Mouse (Mus musculus) forebrain, embryonic 10.5 days (tissue): ENCODE results near the gene St3gal4. TPM values are rescaled to one million over a fixed set of nuclear protein-coding genes. Genes with fewer than 3 reads are reported as not detected.
"Not testable (repeated sequence)": the region's sequence is repeated elsewhere in the genome, so short reads cannot be mapped to it uniquely, and the experiment has no call there.

Experiments used
- DNase-seq: peaks from one replicate; pipeline ENCODE4 v3.0.0-alpha.2; 2017; ENCODE audit warnings: low spot score; ENCODE audit errors: extremely low spot score
- H3K27ac ChIP-seq: fragments of 300-500 bp; sonication (generic); 2 replicates; pipeline ENCODE4 v1.5.1; 2016; ENCODE audit warnings: mild to moderate bottlenecking
- H3K27me3 ChIP-seq: fragments of 300-500 bp; sonication (generic); 2 replicates; pipeline ENCODE4 v1.6.1; 2016; ENCODE audit warnings: mild to moderate bottlenecking; ENCODE audit not compliant: poor library complexity, severe bottlenecking
- H3K36me3 ChIP-seq: fragments of 300-500 bp; sonication (generic); replicated peaks from 2 replicates; pipeline ENCODE4 v1.6.1; 2016; ENCODE audit warnings: mild to moderate bottlenecking, moderate library complexity
- H3K4me1 ChIP-seq: fragments of 300-500 bp; sonication (generic); 2 replicates; pipeline ENCODE4 v1.6.1; 2016
- H3K4me3 ChIP-seq: fragments of 300-500 bp; sonication (generic); 2 replicates; pipeline ENCODE4 v1.5.1; 2016; ENCODE audit warnings: mild to moderate bottlenecking, moderate library complexity
- H3K9me3 ChIP-seq: fragments of 300-500 bp; sonication (generic); 2 replicates; pipeline ENCODE4 v1.6.1; 2016; ENCODE audit warnings: mild to moderate bottlenecking, moderate library complexity
- WGBS: fragments of 180-500 bp; shearing (Covaris S2); methylation state at CpG from one replicate; pipeline ENCODE4 v1.1.7; 2016; 5-methylcytosine and 5-hydroxymethylcytosine counted together
- polyA plus RNA-seq: library from polyadenylated mRNA; unstranded; fragments of >200 nt; fragmentation: Nextera tagmentation; extraction: Ambion mirVana; gene quantifications from 2 replicates; pipeline ENCODE4 v1.2.1, GENCODE M21; 2016

St3gal4 gene
- 14.5 and 15.0 TPM in 2 replicates for polyA plus RNA-seq

DNA sequence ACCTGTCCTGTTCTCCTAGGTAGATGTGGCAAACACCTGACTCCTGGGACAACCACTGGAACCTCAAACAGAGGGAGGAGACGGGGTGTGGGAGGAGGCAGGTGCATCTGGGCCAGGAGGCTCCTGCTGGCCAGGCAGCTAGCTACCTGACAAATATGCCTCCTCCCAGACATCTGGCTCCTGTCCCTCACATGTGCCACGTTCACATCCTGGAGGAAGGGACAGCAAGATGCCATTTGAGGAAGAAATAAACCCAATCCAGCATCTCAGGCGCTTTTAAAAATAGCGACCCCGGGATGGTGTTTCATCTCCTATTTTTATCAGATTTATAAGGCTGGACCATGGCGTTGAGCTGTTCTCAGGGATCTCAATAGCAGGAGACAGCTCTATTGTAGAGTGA is at the start of gene St3gal4:
St3gal4 (minus strand) TSS at position 101 of the 400 bp plus-strand sequence.
- H3K27me3 ChIP-seq, result no peaks in the 10 kb centered on the region
- WGBS, result 83% methylated on average over 6 of the region's 6 CpGs
- peaks cover 33% of the 10 kb centered on the region for H3K4me1 ChIP-seq
- no peak for DNase-seq
- H3K4me3 ChIP-seq, result no peak within 1 kb of the TSS
- H3K27ac ChIP-seq, result no peak within 1 kb of the TSS
- H3K9me3 ChIP-seq, result no peaks in the 10 kb centered on the region
- H3K36me3 ChIP-seq, result peaks cover 24% of the 10 kb centered on the region

DNA sequence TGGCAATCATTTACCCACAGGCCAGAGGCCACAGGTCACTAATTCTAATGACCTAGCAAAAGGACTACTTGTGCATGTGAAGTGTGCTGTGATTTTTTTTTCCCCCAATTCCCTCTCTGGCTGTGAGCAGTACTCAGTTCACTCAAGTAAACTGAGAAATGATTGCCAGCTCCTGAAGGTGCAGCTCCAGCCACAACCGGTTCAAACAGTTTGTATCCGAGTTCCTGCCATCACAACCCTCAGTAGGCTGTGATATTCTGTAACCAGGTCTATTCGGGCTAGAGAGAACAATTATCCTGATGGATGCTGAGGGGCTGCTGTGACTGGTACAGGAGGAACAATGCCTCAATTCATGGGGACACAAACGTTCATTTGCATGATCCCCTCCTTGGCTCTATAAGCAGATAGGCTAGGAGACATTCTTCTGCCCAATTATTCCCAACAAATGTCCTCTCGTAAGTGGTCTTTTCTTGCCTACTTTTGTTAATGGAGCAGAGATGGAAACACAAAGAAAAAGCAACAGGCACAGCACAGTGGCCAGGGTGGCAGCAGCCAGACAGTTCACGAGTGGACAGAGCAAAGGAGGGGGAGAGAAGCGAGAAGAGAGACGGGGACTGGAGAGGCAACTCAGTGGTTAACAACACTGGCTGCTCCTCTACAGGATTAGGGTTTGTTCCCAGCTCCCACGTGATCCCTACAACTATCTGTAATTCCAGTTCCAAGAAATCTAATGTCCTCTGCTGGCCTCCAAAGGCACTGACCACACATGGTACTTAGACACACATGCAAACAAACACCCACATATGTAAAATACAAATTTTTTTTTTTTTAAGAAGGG is 47.9 kb upstream of the St3gal4 start:
- peak overlapping the region; percentile 76 for H3K27ac ChIP-seq
- WGBS, result 13% methylated on average over 9 of the region's 9 CpGs
- peak; percentile 19 for DNase-seq
- no peaks in the 10 kb centered on the region for H3K27me3 ChIP-seq
- H3K4me3 ChIP-seq, result no peak overlapping the region
- peaks cover 23% of the 10 kb centered on the region for H3K4me1 ChIP-seq
- H3K36me3 ChIP-seq, result peaks cover 47% of the 10 kb centered on the region
- no peaks in the 10 kb centered on the region for H3K9me3 ChIP-seq

DNA sequence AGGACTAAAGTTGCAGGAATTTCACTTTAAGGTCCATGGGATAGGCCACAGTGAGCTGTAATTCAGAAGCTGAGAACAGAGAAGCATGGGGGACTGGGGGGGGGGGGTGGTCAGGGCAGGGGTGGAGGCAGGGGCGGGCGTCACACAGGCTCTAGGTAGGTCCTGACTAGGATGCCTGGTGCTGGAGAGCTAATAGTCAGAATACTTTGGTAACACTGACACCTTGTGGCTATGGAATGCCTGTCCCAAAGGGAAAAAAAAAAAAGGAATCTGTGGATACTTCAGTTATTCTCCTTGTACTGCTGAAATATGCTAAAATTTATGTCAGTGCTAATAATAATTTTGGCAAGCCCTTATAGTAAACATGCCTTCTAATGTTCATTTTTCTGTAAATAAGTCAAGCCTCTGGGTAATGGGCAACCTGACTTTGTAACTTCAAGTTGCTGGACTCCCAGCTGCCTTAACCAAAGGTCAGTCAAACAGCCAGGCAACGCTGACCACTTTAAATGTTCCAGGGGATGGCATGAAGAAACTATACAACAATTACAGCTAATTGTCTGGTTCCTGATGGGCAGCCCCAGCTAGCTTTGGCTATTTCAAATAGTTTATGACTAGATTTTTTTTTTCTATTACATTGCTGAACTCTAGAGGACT is 47.2 kb upstream of the St3gal4 start:
- 19% methylated on average over 3 of the region's 3 CpGs for WGBS
- H3K27ac ChIP-seq, result peak overlapping the region; percentile 76; the same call in 1 of the 2 replicates
- H3K9me3 ChIP-seq, result no peaks in the 10 kb centered on the region
- H3K4me1 ChIP-seq, result peaks cover 25% of the 10 kb centered on the region
- H3K4me3 ChIP-seq, result no peak overlapping the region
- DNase-seq, result no peak
- H3K27me3 ChIP-seq, result no peaks in the 10 kb centered on the region
- peaks cover 47% of the 10 kb centered on the region for H3K36me3 ChIP-seq

DNA sequence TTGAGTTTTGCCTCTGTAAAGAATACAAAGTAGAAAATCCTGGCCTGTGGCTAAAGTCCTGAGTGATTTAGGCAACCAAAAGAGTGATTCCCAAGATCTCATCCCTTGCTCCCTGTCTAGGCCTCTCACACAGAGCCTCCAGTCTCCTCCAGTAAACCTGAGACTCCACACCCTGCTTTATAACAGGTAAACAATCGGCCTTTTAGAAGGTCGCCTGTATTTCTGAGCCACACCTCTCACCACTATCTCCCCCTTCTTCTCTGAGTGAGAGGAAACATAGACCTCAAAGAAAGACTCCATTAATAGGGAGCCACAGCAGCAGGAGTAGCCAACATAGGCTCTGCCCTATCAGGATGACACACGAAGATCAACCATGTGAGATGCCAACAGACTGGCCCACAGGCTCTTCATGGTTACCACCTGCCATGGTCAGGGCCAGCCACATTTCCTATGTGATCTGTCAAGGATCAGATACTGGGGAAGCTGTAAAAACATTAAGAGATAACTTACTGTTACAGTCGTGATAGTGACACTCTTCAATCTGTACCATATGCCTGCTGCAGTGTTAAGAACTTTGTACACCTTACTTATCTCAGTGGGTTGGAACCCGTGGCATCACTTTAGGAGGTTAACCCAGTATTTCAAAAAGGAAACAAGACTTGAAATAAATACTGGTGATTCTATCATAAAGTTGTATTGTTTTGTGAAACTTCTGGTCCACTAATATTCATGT is 45.2 kb upstream of the St3gal4 start:
- WGBS, result 85% methylated on average over 5 of the region's 5 CpGs
- Histone ChIP-seq H3K4me3 (no peak overlapping the region), H3K27ac (no peak overlapping the region), H3K27me3 (no peaks in the 10 kb centered on the region), H3K36me3 (peaks cover 28% of the 10 kb centered on the region), H3K4me1 (peaks cover 39% of the 10 kb centered on the region), H3K9me3 (no peaks in the 10 kb centered on the region)
- DNase-seq, result no peak

DNA sequence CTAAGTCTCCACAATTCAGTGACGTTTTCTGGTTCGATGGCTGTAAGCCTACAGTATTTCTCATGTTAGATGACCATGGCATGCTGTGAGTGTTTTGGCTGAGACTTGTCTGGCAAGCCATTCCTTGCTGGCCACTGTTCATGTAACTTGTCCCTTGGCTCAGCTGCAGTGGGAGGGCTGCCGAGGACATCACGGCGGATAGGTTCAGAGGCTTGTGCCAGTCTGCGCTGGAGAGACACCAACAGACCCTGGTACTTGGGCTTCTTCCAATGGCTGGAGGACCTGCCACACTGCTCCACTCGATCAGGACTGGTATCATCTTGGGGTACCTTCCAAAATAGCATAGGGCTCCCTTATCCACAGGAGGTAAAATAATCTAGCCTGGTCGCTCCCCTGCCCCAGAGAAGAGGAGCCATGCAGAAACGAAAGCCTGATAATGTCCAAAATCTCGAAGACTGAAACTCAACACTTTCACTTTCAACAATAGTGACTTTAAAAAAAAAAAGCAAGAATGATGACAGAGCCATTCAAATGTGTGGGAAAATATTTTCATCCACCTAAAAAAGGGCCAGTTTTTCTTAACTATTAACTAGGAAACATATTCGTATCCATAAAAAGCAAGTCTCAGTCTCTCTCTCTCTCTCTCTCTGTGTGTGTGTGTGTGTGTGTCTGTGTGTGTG is 44.1 kb upstream of the St3gal4 start:
- Histone ChIP-seq H3K4me3 (no peak overlapping the region), H3K27ac (no peak overlapping the region), H3K4me1 (peaks cover 39% of the 10 kb centered on the region), H3K36me3 (peaks cover 20% of the 10 kb centered on the region), H3K9me3 (no peaks in the 10 kb centered on the region), H3K27me3 (no peaks in the 10 kb centered on the region)
- DNase-seq, result no peak
- WGBS, result 94% methylated on average over 11 of the region's 11 CpGs

DNA sequence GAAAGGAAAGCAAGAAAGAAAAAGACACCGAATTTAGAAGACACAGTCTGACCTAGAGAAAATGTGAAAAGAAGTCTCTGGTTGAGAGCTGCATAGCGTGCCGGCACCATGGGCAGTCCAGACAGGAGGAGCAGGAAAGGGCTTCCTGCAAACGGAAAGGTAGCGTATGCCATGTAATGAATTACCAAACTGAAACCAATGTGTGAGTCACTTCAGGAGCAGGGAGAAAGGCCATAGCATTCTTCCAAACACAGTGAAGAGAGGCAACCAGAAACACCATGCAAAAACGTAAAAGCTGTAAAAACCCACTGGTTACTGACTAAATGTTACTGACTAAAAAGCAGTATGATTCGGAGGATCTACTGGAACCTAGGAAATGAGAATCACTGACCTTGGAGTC is 42.7 kb upstream of the St3gal4 start:
- DNase-seq, result no peak
- Histone ChIP-seq H3K9me3 (no peaks in the 10 kb centered on the region), H3K4me3 (no peak overlapping the region), H3K36me3 (peaks cover 22% of the 10 kb centered on the region), H3K27me3 (no peaks in the 10 kb centered on the region), H3K27ac (no peak overlapping the region), H3K4me1 (peaks cover 24% of the 10 kb centered on the region)
- WGBS, result 94% methylated on average over 7 of the region's 7 CpGs

DNA sequence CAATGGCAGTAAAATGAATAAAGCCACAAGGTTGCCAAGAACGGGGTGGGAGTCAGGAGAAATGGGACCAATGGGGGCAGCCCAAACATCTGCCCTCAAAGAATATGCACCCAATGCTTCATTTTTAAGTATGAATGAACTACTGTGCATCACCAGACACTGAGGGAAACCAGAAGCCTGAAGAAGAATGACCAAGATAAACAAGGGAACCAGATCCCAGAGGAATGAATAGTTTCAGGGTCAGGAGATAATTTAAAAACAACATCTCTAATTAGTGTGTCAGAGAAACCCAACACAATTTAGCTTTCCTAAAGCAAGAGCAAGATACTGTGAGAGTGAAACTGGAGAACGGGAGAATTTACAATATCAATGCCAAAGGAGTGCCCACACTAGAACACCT is 41.6 kb upstream of the St3gal4 start:
- H3K4me3 ChIP-seq, result no peak overlapping the region
- WGBS, result 75% methylated on average over 2 of the region's 2 CpGs
- DNase-seq, result no peak
- H3K27me3 ChIP-seq, result no peaks in the 10 kb centered on the region
- H3K27ac ChIP-seq, result no peak overlapping the region
- H3K36me3 ChIP-seq, result peaks cover 31% of the 10 kb centered on the region
- no peaks in the 10 kb centered on the region for H3K9me3 ChIP-seq
- H3K4me1 ChIP-seq, result peaks cover 15% of the 10 kb centered on the region

DNA sequence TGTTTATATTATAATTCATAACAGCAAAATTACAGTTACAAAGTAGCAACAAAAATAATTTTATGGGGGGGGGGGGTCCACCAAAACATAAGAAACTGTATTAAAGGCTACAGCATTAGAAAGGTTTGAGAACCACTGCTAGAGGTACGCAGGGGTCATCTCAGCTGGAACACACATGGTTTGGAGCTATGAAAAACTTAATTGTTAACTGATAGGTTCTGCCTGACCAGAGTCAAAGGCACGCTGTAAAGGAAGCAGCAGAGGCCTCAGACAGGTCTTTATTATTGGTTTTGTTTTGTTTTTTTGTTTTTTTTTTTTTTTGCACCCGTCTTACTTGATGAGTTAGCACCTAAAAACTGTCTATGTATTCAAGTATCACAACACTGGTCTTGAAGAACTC is 39.4 kb upstream of the St3gal4 start:
- H3K4me1 ChIP-seq, result peaks cover 15% of the 10 kb centered on the region
- H3K36me3 ChIP-seq, result peaks cover 23% of the 10 kb centered on the region
- DNase-seq, result no peak
- no peak overlapping the region for H3K27ac ChIP-seq
- WGBS, result 81% methylated on average over 3 of the region's 3 CpGs
- no peaks in the 10 kb centered on the region for H3K9me3 ChIP-seq
- no peaks in the 10 kb centered on the region for H3K27me3 ChIP-seq
- no peak overlapping the region for H3K4me3 ChIP-seq

DNA sequence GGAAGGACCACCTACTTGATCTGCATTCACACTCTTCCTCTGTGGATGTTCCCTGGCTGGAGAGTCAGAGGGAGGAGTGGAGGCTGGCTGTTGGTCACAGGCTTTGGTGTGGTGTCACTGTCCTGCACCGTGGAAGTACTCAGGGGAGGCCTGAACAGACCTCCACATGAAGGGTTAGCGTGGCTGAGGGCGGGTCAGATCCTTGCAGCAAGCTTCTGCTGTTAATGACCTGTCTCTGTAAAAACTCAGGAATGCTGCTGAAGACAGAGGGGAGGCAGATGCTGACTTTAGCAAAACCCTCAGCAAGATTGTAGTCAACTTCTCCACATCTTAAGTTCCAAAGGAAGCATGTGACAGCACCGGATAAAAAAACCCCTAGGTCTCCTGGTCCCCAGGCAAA is 37.8 kb upstream of the St3gal4 start:
- Histone ChIP-seq H3K36me3 (peaks cover 15% of the 10 kb centered on the region; the same call in 1 of the 2 replicates), H3K4me1 (peaks cover 15% of the 10 kb centered on the region), H3K27ac (no peak overlapping the region), H3K27me3 (no peaks in the 10 kb centered on the region), H3K4me3 (no peak overlapping the region), H3K9me3 (no peaks in the 10 kb centered on the region)
- no peak for DNase-seq
- WGBS, result 93% methylated on average over 4 of the region's 4 CpGs

DNA sequence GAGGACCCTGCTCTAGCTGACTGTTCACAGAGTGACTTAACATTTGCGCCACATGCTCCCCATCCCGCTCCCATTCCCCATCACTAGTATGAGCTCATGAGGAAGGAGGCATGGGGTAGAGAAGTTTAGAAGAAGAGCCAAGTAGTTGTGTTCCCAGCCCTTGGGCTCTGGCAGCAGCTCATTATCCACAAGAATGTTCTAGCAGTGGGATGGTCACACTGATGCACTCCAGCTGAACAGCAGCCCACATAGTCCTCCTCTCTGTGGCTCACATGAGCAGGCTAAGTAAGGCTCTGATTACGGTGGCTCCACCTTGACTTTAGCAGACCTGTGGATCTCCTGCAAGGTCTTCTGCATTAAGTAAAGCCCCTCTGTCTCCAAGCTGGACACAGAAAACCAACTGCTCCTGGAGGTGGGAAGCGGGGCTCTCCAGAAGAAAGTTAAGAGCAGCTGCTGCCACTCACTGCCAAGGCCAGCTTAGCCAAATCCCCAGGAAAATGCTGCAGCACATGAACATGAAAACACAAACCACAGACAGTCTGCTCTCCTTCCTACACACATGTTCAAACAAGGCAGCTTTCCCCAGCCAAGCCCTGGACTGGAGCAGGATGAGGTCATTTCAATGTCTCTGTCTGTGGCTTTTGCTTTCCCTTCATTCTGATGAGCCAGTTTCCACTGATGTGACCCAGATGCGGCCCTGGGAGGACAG is 37.1 kb upstream of the St3gal4 start:
- H3K4me1 ChIP-seq, result peaks cover 13% of the 10 kb centered on the region
- WGBS, result 92% methylated on average over 5 of the region's 5 CpGs
- no peak overlapping the region for H3K27ac ChIP-seq
- peaks cover 15% of the 10 kb centered on the region; the same call in 1 of the 2 replicates for H3K36me3 ChIP-seq
- H3K4me3 ChIP-seq, result no peak overlapping the region
- H3K9me3 ChIP-seq, result no peaks in the 10 kb centered on the region
- H3K27me3 ChIP-seq, result no peaks in the 10 kb centered on the region
- DNase-seq, result no peak

DNA sequence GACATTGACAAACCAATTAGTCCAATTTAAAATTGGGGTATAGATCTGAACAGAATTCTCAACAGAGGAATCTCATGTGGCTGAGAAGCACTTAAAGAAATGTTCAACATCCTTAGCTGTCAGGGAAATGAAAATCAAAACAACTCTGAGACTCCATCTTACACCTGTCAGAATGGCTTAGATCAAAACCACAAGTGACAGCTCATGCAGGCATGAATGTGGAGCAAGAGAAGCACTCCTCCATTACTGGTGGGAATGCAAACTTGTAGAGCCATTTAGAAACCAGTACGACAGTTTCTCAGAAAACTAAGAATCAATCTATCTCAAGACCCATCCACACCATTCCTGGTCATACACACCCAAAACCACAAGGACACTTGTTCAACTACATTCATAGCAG is 33.9 kb upstream of the St3gal4 start:
- H3K36me3 ChIP-seq, result peaks cover 15% of the 10 kb centered on the region; the same call in 1 of the 2 replicates
- no peak for DNase-seq
- H3K4me3 ChIP-seq, result no peak overlapping the region
- H3K27ac ChIP-seq, result no peak overlapping the region
- H3K9me3 ChIP-seq, result no peaks in the 10 kb centered on the region
- H3K4me1 ChIP-seq, result no peaks in the 10 kb centered on the region
- 86% methylated on average over 1 of the region's 1 CpGs for WGBS
- H3K27me3 ChIP-seq, result no peaks in the 10 kb centered on the region

DNA sequence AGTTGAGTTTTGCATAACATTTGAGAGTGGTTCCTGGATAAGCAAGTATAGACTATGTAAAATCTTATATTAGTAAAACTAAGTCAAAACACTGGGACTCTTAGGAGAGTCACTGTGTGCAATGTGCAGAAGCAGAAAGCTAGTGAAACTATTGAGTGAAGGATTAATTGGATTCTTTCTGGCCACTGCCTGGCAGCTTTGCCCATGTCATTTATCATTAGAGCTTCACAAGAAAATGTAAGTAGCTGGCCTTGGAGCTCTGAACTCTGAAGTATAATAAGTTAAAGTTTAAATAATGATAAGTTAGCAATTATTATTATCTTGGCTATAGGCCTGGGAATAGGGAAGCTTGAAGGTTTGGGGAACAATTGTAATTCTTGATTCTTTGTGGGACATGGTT is 29.8 kb upstream of the St3gal4 start:
- not testable (repeated sequence) for H3K27me3 ChIP-seq, H3K9me3 ChIP-seq, H3K36me3 ChIP-seq, DNase-seq, H3K4me1 ChIP-seq, H3K27ac ChIP-seq, H3K4me3 ChIP-seq
